Mouse (Mus musculus): ENCODE data around the gene Gramd2.

The Gramd2 gene

GRCm38 (mm10) chr9:59679678-59680533 is at the start of gene Gramd2:
Gramd2 (plus strand) TSS chr9:59680144.
- DNase-seq (ENCODE audit: low read depth, low spot score) = peak; percentile 92

DNA sequence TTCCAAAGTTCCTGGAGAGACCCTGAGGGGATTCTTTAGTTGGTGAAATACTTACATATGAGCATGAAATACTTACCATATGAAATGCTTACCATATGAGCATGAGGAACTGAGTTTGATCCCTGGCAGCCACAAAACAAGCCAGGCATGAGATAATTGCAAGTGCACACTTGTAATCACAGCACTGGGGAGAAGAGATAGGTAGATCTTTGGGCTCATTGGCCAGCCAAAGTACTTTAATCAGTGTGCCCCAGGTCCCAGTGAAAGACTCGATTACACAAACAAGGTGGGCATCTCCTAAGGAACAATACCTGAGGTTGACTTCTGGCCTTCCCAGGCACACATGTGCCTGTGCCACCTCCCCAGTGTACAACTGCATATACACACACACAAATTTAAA is 41.6 kb upstream of the Gramd2 start:
- DNase-seq (ENCODE audit: low read depth, low spot score) = no peak

- no peak for DNase-seq (ENCODE audit: low read depth, low spot score)
These were observed 40.0 kb upstream of the Gramd2 start for GRCm38 (mm10) chr9:59639936-59640335.

GRCm38 (mm10) chr9:59641320-59641719 is 38.6 kb upstream of the Gramd2 start:
- DNase-seq (ENCODE audit: low read depth, low spot score) = no peak

DNA sequence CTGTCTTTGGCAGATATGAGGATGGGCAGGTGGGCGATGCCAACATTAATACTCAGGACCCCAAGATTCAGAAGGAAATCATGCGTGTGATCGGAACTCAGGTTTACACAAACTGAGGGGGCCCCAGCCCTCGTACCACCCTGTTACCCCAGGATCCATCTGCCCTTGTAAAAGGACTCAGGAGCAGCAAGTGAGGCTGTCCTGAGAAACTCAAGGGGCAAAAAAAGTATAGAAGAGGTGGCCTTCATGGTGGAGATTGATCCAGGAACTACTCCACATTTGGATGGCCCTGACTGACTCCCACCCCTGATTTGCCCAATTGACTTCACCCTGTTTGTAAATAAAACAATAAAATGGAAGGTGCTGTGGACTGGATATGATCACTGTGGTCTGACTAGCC is 30.0 kb upstream of the Gramd2 start:
- no peak for DNase-seq (ENCODE audit: low read depth, low spot score)

DNA sequence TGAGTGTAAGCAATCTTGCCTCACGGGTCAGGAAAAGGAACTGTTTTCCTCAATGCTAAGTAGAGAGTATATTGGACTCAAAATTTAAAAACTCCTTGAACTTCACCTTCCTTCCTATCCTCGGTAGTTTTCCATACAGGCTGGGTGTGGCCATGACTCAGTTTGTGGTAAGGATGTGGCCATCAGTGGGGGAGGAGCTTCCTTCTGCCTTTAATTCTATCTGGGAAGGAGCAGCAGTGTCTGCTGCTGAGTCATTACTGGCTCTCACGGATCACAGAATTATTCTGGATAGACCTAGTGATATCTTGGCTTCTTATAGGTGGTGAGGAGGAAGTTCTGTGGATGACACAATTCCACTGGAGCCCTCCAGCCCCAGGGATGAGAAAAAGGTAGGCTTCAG is 26.6 kb upstream of the Gramd2 start:
- DNase-seq (ENCODE audit: low read depth, low spot score) = peak; percentile 79

DNA sequence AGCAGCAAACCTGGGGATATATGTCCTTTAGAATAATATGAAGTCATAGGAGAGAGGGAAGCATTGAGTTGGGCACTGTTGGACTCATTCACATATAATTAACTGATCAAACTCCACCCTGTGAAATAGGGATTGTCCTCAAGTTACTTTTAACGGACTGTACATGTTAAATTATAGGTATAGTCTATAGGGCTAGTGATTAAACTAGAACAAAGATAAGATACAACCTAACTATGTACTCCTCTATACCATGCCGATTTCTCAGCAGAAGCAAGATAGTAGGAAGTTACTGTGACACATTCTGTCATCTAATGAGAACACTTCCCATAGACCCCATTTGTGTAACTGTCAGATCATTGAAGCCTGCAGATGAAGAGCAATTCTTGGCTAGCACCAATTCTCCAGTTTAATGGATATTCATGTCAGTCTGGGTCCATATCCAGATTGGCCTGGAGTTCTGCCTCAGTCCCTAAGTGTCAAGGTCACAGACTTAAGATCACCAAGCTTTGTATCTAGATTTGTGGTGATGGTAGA is 25.4 kb upstream of the Gramd2 start:
- no peak for DNase-seq (ENCODE audit: low read depth, low spot score)

DNA sequence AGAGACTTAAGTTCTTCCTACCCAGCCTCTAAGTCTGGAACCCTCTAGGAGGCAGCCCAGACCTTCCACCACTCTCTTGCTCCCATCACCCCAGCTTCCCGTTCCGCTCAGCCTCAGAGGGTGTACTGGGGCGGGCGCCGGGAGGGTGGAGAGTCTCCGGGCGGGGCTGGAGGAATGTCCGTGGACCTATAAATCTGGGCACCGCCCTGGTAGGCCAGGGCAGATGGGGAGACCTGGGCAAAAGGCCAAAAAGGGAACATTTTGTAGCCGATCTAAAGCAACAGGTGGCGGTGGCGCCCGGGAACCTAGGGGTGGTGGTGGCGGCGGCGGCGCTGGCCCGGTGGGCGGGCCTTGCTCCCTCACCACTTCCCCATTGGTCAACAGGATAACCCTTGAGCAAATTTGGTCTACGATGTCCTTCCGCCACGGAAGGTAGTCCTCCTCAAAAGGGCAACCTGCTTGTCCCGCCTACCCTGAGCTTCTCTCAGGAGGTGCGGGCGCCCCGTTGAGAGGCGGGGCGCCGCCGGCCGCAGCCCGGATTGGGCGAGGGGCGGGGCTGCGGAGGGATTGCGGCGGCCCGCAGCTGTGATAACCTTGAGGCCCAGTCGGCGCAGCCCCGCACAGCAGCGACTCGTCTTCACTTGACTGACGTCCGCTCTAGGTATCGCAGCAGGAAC is 23.8 kb upstream of the Gramd2 start, which contains the start of gene Pkm:
Pkm (plus strand) TSS at position 411 of the 677 bp plus-strand sequence.
- peak; percentile 100 for DNase-seq (ENCODE audit: low read depth, low spot score)

DNA sequence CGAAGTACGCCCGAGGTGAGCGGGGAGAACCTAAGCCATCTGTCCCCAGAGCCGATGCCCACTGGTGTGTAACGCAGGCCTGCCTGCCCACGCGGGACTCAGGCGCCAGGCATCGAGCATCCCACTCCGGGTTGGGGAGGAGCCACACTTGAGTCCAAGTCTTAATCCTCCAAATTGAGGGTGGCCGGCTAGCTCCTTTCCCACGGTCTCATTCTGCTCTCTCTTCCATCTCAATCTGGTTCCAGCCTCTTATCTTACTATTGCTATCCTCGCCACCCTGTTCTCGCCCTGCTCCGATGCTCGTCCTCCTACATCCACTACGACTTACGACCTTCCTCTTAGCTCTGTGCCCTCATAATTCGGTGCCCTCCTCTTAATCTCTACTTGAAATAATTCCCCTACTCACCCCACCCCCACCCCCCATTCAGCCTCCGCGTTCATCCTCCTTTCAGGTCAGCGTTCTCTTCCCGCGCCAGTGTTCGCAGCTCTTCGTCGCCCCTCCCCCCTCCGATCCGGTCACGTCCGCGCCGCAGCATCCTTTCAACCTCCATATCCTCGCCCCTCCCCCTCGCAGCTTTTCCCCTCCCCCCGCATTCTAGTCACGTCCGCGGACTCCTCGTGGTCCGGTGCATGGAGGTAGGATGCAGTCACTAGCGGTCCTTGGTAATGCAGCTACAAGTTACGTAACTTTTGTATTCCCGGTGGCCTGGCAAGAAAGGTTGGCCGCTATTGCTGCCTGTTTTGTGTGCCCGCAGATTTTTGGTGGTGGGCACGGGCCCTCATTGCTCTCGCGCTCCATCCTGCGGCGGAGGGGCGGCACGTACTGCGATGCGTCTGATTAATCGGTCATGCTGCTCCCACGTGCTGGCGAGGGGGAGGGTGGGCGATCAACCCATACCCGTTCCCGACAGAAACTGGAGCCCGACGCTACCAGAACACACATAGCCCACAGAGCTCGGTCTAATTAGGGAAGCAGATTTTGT is 23.0 kb upstream of the Gramd2 start:
- peak; percentile 97 for DNase-seq (ENCODE audit: low read depth, low spot score)

- DNase-seq (ENCODE audit: low read depth, low spot score) = peak; percentile 18
These were observed 21.8 kb upstream of the Gramd2 start for GRCm38 (mm10) chr9:59658146-59658545.

GRCm38 (mm10) chr9:59659036-59660026 is 20.6 kb upstream of the Gramd2 start:
- peak; percentile 98 for DNase-seq (ENCODE audit: low read depth, low spot score)

- peak; percentile 21 for DNase-seq (ENCODE audit: low read depth, low spot score)
These were observed 19.5 kb upstream of the Gramd2 start for GRCm38 (mm10) chr9:59660421-59660820.

DNA sequence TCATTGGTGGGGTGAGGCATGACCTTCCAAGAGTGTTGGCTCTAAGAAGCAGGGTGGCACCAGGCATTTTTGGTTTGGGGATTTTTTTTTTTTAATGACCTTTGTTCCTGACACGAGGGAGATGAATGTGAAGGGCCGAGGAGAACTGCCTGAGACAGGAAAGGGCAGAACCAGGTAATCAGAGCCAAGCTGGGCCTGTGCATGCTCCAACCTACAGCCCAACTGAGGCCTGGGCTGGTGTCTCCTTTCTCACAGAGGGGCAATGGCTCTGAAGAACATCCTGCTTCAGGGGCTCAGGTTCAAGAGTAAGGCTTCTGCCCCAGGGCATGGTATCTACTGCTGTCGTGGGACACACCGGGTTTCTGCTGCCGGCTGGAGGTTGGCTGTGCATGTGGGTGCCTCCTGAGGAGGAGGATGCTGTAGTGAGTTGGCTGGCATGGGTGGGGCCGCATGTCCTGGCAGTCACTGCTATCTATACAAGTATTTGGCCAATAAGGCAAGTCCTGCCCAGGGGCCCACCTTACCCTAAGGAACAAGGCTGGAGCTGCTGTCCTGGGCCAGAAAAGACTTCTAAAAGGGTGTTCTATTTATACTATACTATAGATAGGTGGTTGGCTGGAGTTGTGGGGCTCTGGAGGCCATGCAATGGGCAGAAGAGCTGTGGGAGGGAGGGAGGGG is 18.5 kb upstream of the Gramd2 start:
- peak; percentile 16 for DNase-seq (ENCODE audit: low read depth, low spot score)

DNA sequence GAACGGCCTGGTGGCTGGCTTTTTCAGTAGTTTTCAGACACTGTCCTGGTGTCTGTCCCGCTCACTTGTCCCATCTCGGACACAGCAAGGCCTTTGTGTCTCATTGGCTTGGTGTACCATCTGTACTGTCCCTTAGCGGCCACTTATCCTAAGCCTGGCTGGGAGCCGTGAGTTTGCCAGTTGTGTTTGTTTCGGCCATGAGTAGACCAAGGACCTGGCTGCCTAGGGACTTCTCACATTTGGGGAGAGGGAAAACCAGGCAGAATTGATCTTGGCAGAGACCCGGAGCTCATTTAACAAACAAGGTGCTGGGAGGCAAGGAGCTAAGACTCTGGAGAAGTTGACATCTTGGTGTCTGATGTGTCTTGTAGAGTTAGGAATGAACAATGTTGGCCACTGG is 16.7 kb upstream of the Gramd2 start:
- no peak for DNase-seq (ENCODE audit: low read depth, low spot score)

GRCm38 (mm10) chr9:59663957-59664356 is 16.0 kb upstream of the Gramd2 start:
- DNase-seq (ENCODE audit: low read depth, low spot score) = peak; percentile 6

DNA sequence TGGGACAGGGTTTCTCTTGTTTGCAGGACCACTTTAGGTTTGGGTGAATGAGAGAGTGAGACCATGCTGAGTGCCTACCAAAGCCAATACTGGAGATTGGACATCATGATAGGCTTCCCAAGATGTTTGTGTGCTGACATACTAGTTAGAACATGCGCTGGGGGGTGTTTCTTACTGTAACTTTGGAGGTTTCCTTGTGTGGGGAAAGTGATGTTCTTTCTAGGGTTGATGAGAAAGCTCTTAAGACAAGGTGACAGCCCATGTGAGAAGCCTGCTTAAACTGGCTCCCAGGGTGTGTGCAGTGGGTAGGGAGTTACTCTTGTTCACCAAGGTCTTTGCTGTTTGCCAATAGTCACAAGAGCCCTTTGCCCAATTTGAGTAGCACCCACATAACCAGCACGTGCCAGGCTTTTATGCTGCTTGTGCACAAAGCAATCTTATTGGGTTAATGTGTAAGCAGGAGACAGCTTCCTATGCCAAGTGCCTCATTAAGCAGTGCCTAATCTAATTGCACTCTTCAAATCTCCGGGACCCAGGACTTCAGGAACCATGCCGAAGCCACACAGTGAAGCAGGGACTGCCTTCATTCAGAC is 15.2 kb upstream of the Gramd2 start:
- peak; percentile 20 for DNase-seq (ENCODE audit: low read depth, low spot score)

GRCm38 (mm10) chr9:59666016-59666415 is 13.9 kb upstream of the Gramd2 start:
- DNase-seq (ENCODE audit: low read depth, low spot score) = no peak

DNA sequence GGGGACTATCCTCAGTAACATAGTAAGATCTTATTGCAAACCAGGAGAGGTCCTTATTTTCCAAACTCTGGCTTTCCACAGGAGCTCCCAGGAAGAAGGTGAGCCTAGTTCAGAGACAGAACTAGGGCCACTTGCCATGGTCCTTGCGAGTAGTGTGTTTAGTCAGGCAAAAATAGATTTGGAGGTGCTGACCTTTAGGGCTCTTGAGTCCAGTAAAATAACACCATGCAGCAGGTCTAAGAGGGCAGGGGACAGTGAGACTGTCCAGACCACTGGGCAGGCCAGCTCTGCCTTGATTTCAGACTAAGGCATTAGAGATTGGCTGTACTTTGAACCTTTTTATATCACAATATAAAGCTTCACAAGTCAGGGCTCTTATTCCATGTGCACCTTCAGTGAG is 13.1 kb upstream of the Gramd2 start:
- DNase-seq (ENCODE audit: low read depth, low spot score) = no peak

- no peak for DNase-seq (ENCODE audit: low read depth, low spot score)
These were observed 12.7 kb upstream of the Gramd2 start for GRCm38 (mm10) chr9:59667250-59667649.

Data from ZHBTc4 (cell line).